Mouse (Mus musculus) ES-E14 (cell line): ENCODE results near the gene Cacna2d1. TPM values are rescaled to one million over a fixed set of nuclear protein-coding genes. Genes with fewer than 3 reads are reported as not detected.

Experiments used
- DNase-seq: peaks from one replicate; pipeline ENCODE4 v3.0.0-alpha.2; 2013; ENCODE audit warnings: low read depth, low spot score
- H3K27ac ChIP-seq: 2 replicates; pipeline ENCODE4 v1.5.1; 2012; ENCODE audit warnings: low read depth, mild to moderate bottlenecking, low read length, moderate library complexity, mixed read lengths; ENCODE audit not compliant: poor library complexity, insufficient read depth, severe bottlenecking
- H3K36me3 ChIP-seq: 2 replicates; pipeline ENCODE4 v1.6.1; 2012; ENCODE audit warnings: mild to moderate bottlenecking, low read length, moderate library complexity, mixed read lengths; ENCODE audit not compliant: control insufficient read depth, poor library complexity, insufficient read depth, severe bottlenecking
- H3K4me1 ChIP-seq, 2 experiments: fragments of 150-350 bp in 1 of 2; sonication (generic) in 1 of 2; 2 replicates each; pipeline ENCODE4 v1.6.1; 2012; ENCODE audit warnings: low read length in 2 of 2, mild to moderate bottlenecking in 1 of 2, mixed read lengths in 1 of 2; ENCODE audit not compliant: control insufficient read depth in 2 of 2, insufficient read depth in 2 of 2, poor library complexity in 1 of 2
- H3K4me3 ChIP-seq, 2 experiments: fragments of 150-350 bp in 1 of 2; sonication (generic) in 1 of 2; 2 replicates each; pipeline ENCODE4 v1.5.1; 2012; ENCODE audit warnings: low read length in 2 of 2, low read depth in 1 of 2, mild to moderate bottlenecking in 1 of 2, mixed read lengths in 1 of 2; ENCODE audit not compliant: insufficient read depth in 1 of 2, poor library complexity in 1 of 2, severe bottlenecking in 1 of 2
- H3K9ac ChIP-seq: 2 replicates; pipeline ENCODE4 v1.6.1; 2012; ENCODE audit warnings: low read depth, mild to moderate bottlenecking, low read length, mixed read lengths; ENCODE audit not compliant: poor library complexity, insufficient read depth, severe bottlenecking
- H3K9me3 ChIP-seq: fragments of 150-350 bp; sonication (generic); 2 replicates; pipeline ENCODE4 v1.6.1; 2012; ENCODE audit warnings: low read depth, mild to moderate bottlenecking, low read length; ENCODE audit not compliant: control insufficient read depth, insufficient read depth
- CHD2 ChIP-seq: IDR thresholded peaks from 2 replicates; pipeline ENCODE4 v1.6.1; 2014; ENCODE audit warnings: mild to moderate bottlenecking, low read depth, low read length, inconsistent platforms
- HCFC1 ChIP-seq: IDR thresholded peaks from 2 replicates; pipeline ENCODE4 v1.6.1; 2012; ENCODE audit warnings: low read length, inconsistent platforms, borderline replicate concordance; ENCODE audit not compliant: insufficient read depth
- MAFK ChIP-seq: IDR thresholded peaks from 2 replicates; pipeline ENCODE4 v1.6.1; 2014; ENCODE audit warnings: mild to moderate bottlenecking, low read depth, low read length, inconsistent platforms; ENCODE audit not compliant: insufficient read depth
- ZC3H11A ChIP-seq: IDR thresholded peaks from 2 replicates; pipeline ENCODE4 v1.6.1; 2012; ENCODE audit warnings: low read depth, mild to moderate bottlenecking, inconsistent platforms, low read length, borderline replicate concordance
- ZNF384 ChIP-seq: IDR thresholded peaks from 2 replicates; pipeline ENCODE4 v1.6.1; 2012; ENCODE audit warnings: low read depth, low read length, inconsistent platforms
- in situ Hi-C, 2 experiments: fragments of 600-800 bp; cut with MboI; formaldehyde crosslinking; loops; one replicate each; pipeline ENCODE4 v1.15.1; 2025; ENCODE audit warnings: low sequenced_read_pairs in 2 of 2, inconsistent platforms in 1 of 2; ENCODE audit not compliant: unreplicated experiment in 2 of 2
- total RNA-seq: library from RNA; depleted of rRNA; stranded (reverse); fragments of 300-350 nt; gene quantifications from 2 replicates; pipeline ENCODE4 v1.2.3, GENCODE M21; 2012

Gene Cacna2d1
- total RNA-seq, 1 experiment = 6.1 TPM

GRCm38 (mm10) chr5:16056795-16057194 lies 122.3 kb downstream of the Cacna2d1 start:
- Histone ChIP-seq H3K36me3 (no peaks in the 10 kb centered on the region), H3K27ac (no peak overlapping the region), H3K4me1 (no peaks in the 10 kb centered on the region), H3K4me3 (no peak overlapping the region), H3K9me3 (no peaks in the 10 kb centered on the region), H3K9ac (no peak overlapping the region)
- no peak for DNase-seq
- in situ Hi-C loops = no loop called here
- TF ChIP-seq HCFC1 (no peak), ZNF384 (no peak), CHD2 (no peak), MAFK (no peak), ZC3H11A (no peak)

- Histone ChIP-seq H3K27ac (no peak overlapping the region), H3K4me3 (no peak overlapping the region), H3K4me1 (no peaks in the 10 kb centered on the region), H3K9ac (no peak overlapping the region), H3K36me3 (no peaks in the 10 kb centered on the region), H3K9me3 (no peaks in the 10 kb centered on the region)
- no peak for TF ChIP-seq CHD2
- TF ChIP-seq MAFK = no peak
- no peak for TF ChIP-seq ZNF384
- no peak for TF ChIP-seq ZC3H11A
- no peak for TF ChIP-seq HCFC1
- no peak for DNase-seq
- in situ Hi-C loops = no loop called here
Measured at GRCm38 (mm10) chr5:16062773-16063172, 128.3 kb downstream of the Cacna2d1 start.

GRCm38 (mm10) chr5:16063273-16063672 lies 128.8 kb downstream of the Cacna2d1 start:
- no peak for TF ChIP-seq MAFK
- no peak for TF ChIP-seq ZC3H11A
- no peak for TF ChIP-seq ZNF384
- no peak for TF ChIP-seq HCFC1
- no peak for TF ChIP-seq CHD2
- DNase-seq = no peak
- H3K27ac ChIP-seq = no peak overlapping the region
- H3K9me3 ChIP-seq = no peaks in the 10 kb centered on the region
- H3K36me3 ChIP-seq = no peaks in the 10 kb centered on the region
- H3K4me3 ChIP-seq = no peak overlapping the region
- H3K9ac ChIP-seq = no peak overlapping the region
- in situ Hi-C loops = no loop called here
- no peaks in the 10 kb centered on the region for H3K4me1 ChIP-seq

GRCm38 (mm10) chr5:16063949-16064348 lies 129.5 kb downstream of the Cacna2d1 start:
- TF ChIP-seq ZNF384 = no peak
- TF ChIP-seq CHD2 = no peak
- no peak for TF ChIP-seq MAFK
- TF ChIP-seq HCFC1 = no peak
- TF ChIP-seq ZC3H11A = no peak
- Histone ChIP-seq H3K9me3 (no peaks in the 10 kb centered on the region), H3K4me1 (no peaks in the 10 kb centered on the region), H3K9ac (no peak overlapping the region), H3K4me3 (no peak overlapping the region), H3K27ac (no peak overlapping the region), H3K36me3 (no peaks in the 10 kb centered on the region)
- no peak for DNase-seq
- in situ Hi-C loops = no loop called here

- H3K27ac ChIP-seq = no peak overlapping the region
Measured at GRCm38 (mm10) chr5:16065816-16066215, 131.3 kb downstream of the Cacna2d1 start.

More at GRCm38 (mm10) chr5:16065816-16066215, 131.3 kb downstream of the Cacna2d1 start:
- Histone ChIP-seq H3K4me1 (no peaks in the 10 kb centered on the region), H3K9me3 (no peaks in the 10 kb centered on the region), H3K4me3 (no peak overlapping the region), H3K36me3 (no peaks in the 10 kb centered on the region), H3K9ac (no peak overlapping the region)
- no peak for TF ChIP-seq HCFC1
- TF ChIP-seq MAFK = no peak
- no peak for TF ChIP-seq ZC3H11A
- TF ChIP-seq ZNF384 = no peak
- no peak for TF ChIP-seq CHD2
- DNase-seq = no peak
- in situ Hi-C loops = no loop called here
